Mouse (Mus musculus) liver, embryonic 14.5 days (tissue): ENCODE measurements at regions not wholly inside any gene's neighbourhood (a gene's known extent, or its start where the extent isn't known, plus 50 kb on each side); places are given as distances from the start of the nearest gene placed in this dataset.

ENCODE experiments used
- ATAC-seq: fragments of 200-750 bp; cut with Nextera tagmentation; 2 replicates; pipeline ENCODE4 v1.8.0; 2017; ENCODE audit warnings: moderate number of reproducible peaks, mild to moderate bottlenecking, moderate library complexity; ENCODE audit not compliant: insufficient read depth
- DNase-seq, 3 experiments: peaks; one replicate each; pipeline ENCODE4 v3.0.0-alpha.2; 2012 to 2013; ENCODE audit warnings: low read depth in 3 of 3, low spot score in 3 of 3
- H3K27ac ChIP-seq: fragments of 300-500 bp; sonication (generic); 2 replicates; pipeline ENCODE4 v1.5.1; 2014; ENCODE audit warnings: moderate library complexity, mild to moderate bottlenecking, control low read depth, inconsistent platforms
- H3K27me3 ChIP-seq: fragments of 300-500 bp; sonication (generic); 2 replicates; pipeline ENCODE4 v1.6.1; 2014; ENCODE audit warnings: mild to moderate bottlenecking, low read length, moderate library complexity; ENCODE audit not compliant: control insufficient read depth, insufficient read depth
- H3K36me3 ChIP-seq: fragments of 300-500 bp; sonication (generic); replicated peaks from 2 replicates; pipeline ENCODE4 v1.6.1; 2014; ENCODE audit warnings: low read depth; ENCODE audit not compliant: control insufficient read depth, insufficient read depth
- H3K4me1 ChIP-seq, 2 experiments: fragments of 200-500 bp in 1 of 2; fragments of 300-500 bp in 1 of 2; sonication (generic) in 1 of 2; replicated peaks; 2 replicates each; pipeline ENCODE4 v1.6.1; 2012 to 2014; ENCODE audit warnings: antibody characterized with exemption in 1 of 2, inconsistent platforms in 1 of 2, low read length in 1 of 2; ENCODE audit not compliant: control insufficient read depth in 2 of 2, insufficient read depth in 2 of 2
- H3K4me2 ChIP-seq: fragments of 300-500 bp; sonication (generic); 2 replicates; pipeline ENCODE4 v1.6.1; 2014; ENCODE audit warnings: low read depth, mild to moderate bottlenecking, control low read depth, moderate library complexity
- H3K4me3 ChIP-seq, 2 experiments: fragments of 200-500 bp in 1 of 2; fragments of 300-500 bp in 1 of 2; sonication (generic) in 1 of 2; 2 replicates each; pipeline ENCODE4 v1.5.1; 2012 to 2014; ENCODE audit warnings: low read depth in 2 of 2, low read length in 2 of 2, mild to moderate bottlenecking in 2 of 2, control low read depth in 1 of 2, inconsistent platforms in 1 of 2, moderate library complexity in 1 of 2; ENCODE audit not compliant: insufficient read depth in 1 of 2
- H3K9ac ChIP-seq: fragments of 300-500 bp; sonication (generic); replicated peaks from 2 replicates; pipeline ENCODE4 v1.6.1; 2014; ENCODE audit warnings: mild to moderate bottlenecking, control low read depth, moderate library complexity
- H3K9me3 ChIP-seq: fragments of 300-500 bp; sonication (generic); 2 replicates; pipeline ENCODE4 v1.6.1; 2016; ENCODE audit warnings: low read length, mixed read lengths; ENCODE audit not compliant: control insufficient read depth
- CTCF ChIP-seq: IDR thresholded peaks from 2 replicates; pipeline ENCODE4 v1.5.1; 2016; ENCODE audit warnings: antibody characterized with exemption, low read depth, control low read depth
- EP300 ChIP-seq: IDR thresholded peaks from 2 replicates; pipeline ENCODE4 v1.6.1; 2016; ENCODE audit warnings: antibody characterized with exemption, low read depth
- WGBS: fragments of 180-500 bp; shearing (Covaris S2); extraction: QIAGEN DNeasy Blood & Tissue Kit; methylation state at CpG from one replicate; pipeline ENCODE4 v1.1.7; 2014; ENCODE audit not compliant: insufficient replicate concordance; 5-methylcytosine and 5-hydroxymethylcytosine counted together

DNA sequence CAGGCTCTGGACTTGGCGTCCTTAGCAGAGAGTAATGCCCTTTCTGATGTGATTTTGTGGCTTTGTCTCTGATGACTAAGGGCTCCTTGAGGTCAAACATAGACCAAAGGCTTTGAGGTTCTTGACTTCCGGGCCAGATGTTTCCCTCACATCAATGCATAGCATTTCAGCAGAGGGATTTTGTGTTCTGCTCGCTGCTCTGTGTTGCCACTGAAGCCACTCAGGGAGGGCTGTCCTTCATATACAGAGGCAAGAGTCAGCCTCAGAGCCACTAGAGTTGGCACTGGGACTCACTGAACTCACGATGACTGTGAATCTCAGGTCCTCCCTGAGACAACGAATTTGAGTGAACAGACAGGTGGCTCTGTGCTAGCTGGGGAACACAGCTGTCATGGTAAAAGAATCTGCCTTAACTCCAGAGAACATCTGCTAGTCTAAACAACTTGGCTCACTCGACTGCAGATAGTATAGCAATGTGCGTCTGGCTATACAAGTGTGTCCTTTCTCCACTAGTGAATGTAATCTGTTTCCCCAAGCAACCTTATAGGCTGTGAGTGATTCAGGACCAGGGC lies 74.3 kb downstream of the Gp2 start:
- ATAC-seq (no peak), DNase-seq (no peak)
- Histone ChIP-seq H3K36me3 (no peaks in the 10 kb centered on the region), H3K4me2 (no peak overlapping the region), H3K9me3 (no peaks in the 10 kb centered on the region), H3K27ac (no peak overlapping the region), H3K9ac (no peak overlapping the region), H3K4me1 (no peaks in the 10 kb centered on the region), H3K27me3 (no peaks in the 10 kb centered on the region), H3K4me3 (no peak overlapping the region)
- WGBS, result 49% methylated on average over 7 of the region's 7 CpGs
- TF ChIP-seq CTCF (no peak), EP300 (no peak)

DNA sequence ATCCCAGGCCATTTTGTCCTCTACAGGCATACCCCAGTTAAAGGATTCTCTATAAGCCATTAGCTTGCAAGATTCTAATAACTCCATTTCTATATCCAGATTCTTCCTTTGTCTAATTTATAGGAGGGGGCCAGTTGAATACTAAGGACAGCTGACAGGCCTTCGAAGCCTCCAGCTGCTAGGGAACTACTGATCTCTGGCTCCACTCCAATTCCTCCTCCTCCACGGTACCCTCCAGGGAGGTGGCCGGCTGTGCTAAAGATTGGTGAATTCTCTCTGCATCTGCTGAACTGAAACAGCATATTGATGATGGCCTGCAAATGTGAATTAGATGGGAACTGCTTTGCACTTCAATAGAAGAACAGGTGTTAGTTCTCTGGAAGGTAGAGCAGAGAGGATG lies 79.2 kb downstream of the Gp2 start:
- TF ChIP-seq CTCF, result no peak
- no peak for TF ChIP-seq EP300
- Histone ChIP-seq H3K27ac (no peak overlapping the region), H3K9me3 (no peaks in the 10 kb centered on the region), H3K4me3 (no peak overlapping the region), H3K9ac (no peak overlapping the region), H3K27me3 (no peaks in the 10 kb centered on the region), H3K4me1 (no peaks in the 10 kb centered on the region), H3K36me3 (no peaks in the 10 kb centered on the region), H3K4me2 (no peak overlapping the region)
- WGBS, result 52% methylated on average over 3 of the region's 3 CpGs
- DNase-seq, result no peak
- no peak for ATAC-seq

DNA sequence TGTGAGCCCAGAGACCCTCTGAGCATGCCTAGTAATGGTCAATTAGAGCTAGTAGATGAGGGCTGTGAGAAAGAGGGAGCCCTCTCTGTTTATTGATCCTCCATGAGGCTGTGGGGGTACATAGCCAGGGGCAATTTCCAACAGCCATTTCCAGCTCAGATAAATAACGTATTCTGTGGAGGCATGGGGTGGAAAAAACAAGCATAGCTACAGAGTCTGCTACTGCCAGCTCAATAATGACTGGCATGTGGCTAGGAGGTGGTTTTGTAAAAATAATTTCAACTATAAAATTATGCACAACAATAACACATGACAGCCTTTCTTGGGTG lies 94.9 kb downstream of the Gp2 start:
- no peaks in the 10 kb centered on the region for H3K36me3 ChIP-seq
- ATAC-seq (no peak), DNase-seq (no peak)
- no peak overlapping the region for H3K4me3 ChIP-seq
- no peaks in the 10 kb centered on the region for H3K4me1 ChIP-seq
- no peak overlapping the region for H3K4me2 ChIP-seq
- no peaks in the 10 kb centered on the region for H3K27me3 ChIP-seq
- no peak overlapping the region for H3K9ac ChIP-seq
- TF ChIP-seq CTCF, result no peak
- no peak for TF ChIP-seq EP300
- 59% methylated on average over 1 of the region's 1 CpGs for WGBS
- H3K9me3 ChIP-seq, result no peaks in the 10 kb centered on the region
- no peak overlapping the region for H3K27ac ChIP-seq

DNA sequence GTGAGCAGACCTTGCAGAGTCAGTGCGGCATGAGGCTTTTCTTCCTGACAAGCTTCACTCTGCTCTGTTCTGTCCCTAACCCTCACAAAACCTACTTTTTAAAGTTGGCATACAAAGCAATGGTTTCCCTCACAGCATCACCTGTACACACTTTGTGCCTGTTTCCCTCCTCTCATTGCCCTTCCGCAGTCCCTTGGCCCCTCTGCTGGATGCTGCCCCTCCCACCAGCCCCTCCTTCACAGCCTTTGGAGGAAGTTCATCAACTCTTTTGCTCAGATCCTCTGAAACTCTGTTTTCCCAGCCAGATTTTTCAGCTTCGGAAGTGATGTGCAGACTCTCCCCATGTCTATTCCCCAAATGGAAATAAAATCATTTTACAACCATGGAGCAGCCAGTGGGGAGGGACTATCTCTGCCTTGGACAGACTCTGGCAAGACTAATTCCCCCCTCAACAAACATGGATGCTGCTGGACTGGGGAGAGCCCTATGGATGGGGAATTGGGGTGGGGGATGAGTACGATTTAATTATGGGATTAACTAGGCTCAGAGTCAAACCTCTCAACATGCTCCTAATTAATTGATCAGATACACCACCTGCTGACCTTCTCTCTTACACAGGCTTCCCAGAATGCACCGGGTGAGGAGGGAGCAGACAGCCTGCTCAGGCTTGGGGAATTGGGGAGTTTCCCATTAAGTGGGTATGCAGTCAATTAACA lies 95.4 kb downstream of the Gp2 start:
- H3K9me3 ChIP-seq, result no peaks in the 10 kb centered on the region
- no peak overlapping the region for H3K9ac ChIP-seq
- no peak for DNase-seq
- H3K4me2 ChIP-seq, result no peak overlapping the region
- no peak for ATAC-seq
- H3K4me3 ChIP-seq, result no peak overlapping the region
- 61% methylated on average over 5 of the region's 5 CpGs for WGBS
- H3K27ac ChIP-seq, result no peak overlapping the region
- no peaks in the 10 kb centered on the region for H3K36me3 ChIP-seq
- no peaks in the 10 kb centered on the region for H3K27me3 ChIP-seq
- TF ChIP-seq CTCF (no peak), EP300 (no peak)
- no peaks in the 10 kb centered on the region for H3K4me1 ChIP-seq

DNA sequence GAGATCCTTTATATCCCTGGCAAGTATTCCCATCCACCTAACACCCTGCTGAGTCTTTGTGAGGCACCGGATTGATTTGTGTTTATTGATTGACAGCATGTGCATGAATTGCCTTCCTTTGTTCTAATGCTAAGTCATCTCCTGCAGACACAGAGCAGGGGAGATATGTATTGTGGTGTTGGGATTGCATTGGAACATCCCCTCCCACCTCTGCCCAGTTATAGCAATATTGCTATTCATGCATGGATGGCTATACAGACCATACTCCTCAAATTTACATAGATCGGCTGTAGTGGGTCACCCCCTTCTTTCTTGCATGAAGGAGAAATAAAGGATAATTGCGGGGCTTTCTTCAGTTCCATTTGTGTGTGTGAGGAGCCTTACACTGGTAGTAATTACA lies 101.7 kb downstream of the Gp2 start:
- DNase-seq, result no peak
- TF ChIP-seq EP300 (no peak), CTCF (no peak)
- no peak overlapping the region for H3K4me2 ChIP-seq
- no peak for ATAC-seq
- H3K4me1 ChIP-seq, result no peaks in the 10 kb centered on the region
- no peak overlapping the region for H3K9ac ChIP-seq
- H3K27ac ChIP-seq, result no peak overlapping the region
- WGBS, result 60% methylated on average over 3 of the region's 3 CpGs
- H3K27me3 ChIP-seq, result no peaks in the 10 kb centered on the region
- no peaks in the 10 kb centered on the region for H3K9me3 ChIP-seq
- no peaks in the 10 kb centered on the region for H3K36me3 ChIP-seq
- H3K4me3 ChIP-seq, result no peak overlapping the region
